Comparison of ENCODE assay signal across 29 mouse cellular contexts in genomic region chr17:48881946-48882345, GRCm38 (mm10). TPM values are rescaled to one million over a fixed set of nuclear protein-coding genes. Genes with fewer than 3 reads are reported as not detected.
DNase-seq lines count a peak whose midpoint lies in the region; ATAC-seq lines count a peak whose summit lies in the region.
"Had no signal": no experiment of that assay in that cellular context is flagged by ENCODE, and none has a peak within 500 bp of the region (broad histone marks: within the 10 kb centered on the region; RNA-seq: fewer than 3 reads in every experiment).

No protein-coding gene starts in this region.

- H3K27me3 ChIP-seq in megakaryocyte, embryonic 14.5 days (replicated peaks) = no peaks in the 10 kb centered on the region
- H3K27me3 ChIP-seq: embryonic facial prominence, embryonic 13.5 days; forebrain, embryonic 12.5 days; forebrain, embryonic 15.5 days; heart, embryonic 15.5 days; hindbrain, embryonic 13.5 days had no signal

- no peak for ATAC-seq in megakaryocyte, adult 5-6 weeks (ENCODE audit: poor library complexity, severe bottlenecking)
- ATAC-seq: activated CD4-positive, CD25-positive, alpha-beta regulatory T cell, adult 4 months; forebrain, embryonic 15.5 days; hindbrain, embryonic 16.5 days had no signal

- H3K4me1 ChIP-seq in megakaryocyte, embryonic 14.5 days = no peaks in the 10 kb centered on the region
- H3K4me1 ChIP-seq: embryonic facial prominence, embryonic 13.5 days; forebrain, embryonic 12.5 days; forebrain, embryonic 15.5 days; heart, embryonic 12.5 days; heart, embryonic 15.5 days; hindbrain, embryonic 13.5 days had no signal

- DNase-seq in adrenal gland, postnatal 14 days = peak; percentile 3
- DNase-seq in adrenal gland, postnatal 4 days (ENCODE audit: low spot score in 2 of 2) = no peak
- peak; percentile 33 to 35 for DNase-seq in layer of hippocampus, postnatal 10 days (ENCODE audit: low spot score in 2 of 2)
- no peak for DNase-seq in layer of hippocampus, postnatal 25 days (ENCODE audit: extremely low spot score in 1 of 2, low spot score in 1 of 2)
- peak; percentile 11 for DNase-seq in right cerebral cortex, postnatal 4 days
- DNase-seq in right cerebral cortex, postnatal 14 days = no peak
- DNase-seq: adrenal gland, adult 8-10 months; adrenal gland, postnatal 36 days; cerebellum, adult 11 months; cerebellum, adult 2 months; cerebellum, postnatal 25 days; embryo, embryonic 11 days; gastrocnemius, postnatal 25 days; heart, adult 18-20 months; heart, postnatal 10 days; heart, postnatal 36 days had no signal

- peak overlapping the region; percentile 17 for H3K4me3 ChIP-seq in megakaryocyte, embryonic 14.5 days (replicated peaks)
- H3K4me3 ChIP-seq: embryonic facial prominence, embryonic 10.5 days; embryonic facial prominence, embryonic 13.5 days; erythroblast, embryonic 14.5 days; forebrain, embryonic 12.5 days; forebrain, embryonic 15.5 days; heart, embryonic 12.5 days; heart, embryonic 15.5 days; hindbrain, embryonic 10.5 days; hindbrain, embryonic 13.5 days had no signal

- H3K9me3 ChIP-seq in megakaryocyte, embryonic 14.5 days = peaks cover 70% of the 10 kb centered on the region
- H3K9me3 ChIP-seq: embryonic facial prominence, embryonic 10.5 days; embryonic facial prominence, embryonic 13.5 days; forebrain, embryonic 12.5 days; forebrain, embryonic 15.5 days; heart, embryonic 12.5 days; heart, embryonic 15.5 days; hindbrain, embryonic 13.5 days had no signal

- H3K36me3 ChIP-seq in megakaryocyte, embryonic 14.5 days (replicated peaks; ENCODE audit: low read length) = no peaks in the 10 kb centered on the region
- H3K36me3 ChIP-seq: embryonic facial prominence, embryonic 10.5 days; embryonic facial prominence, embryonic 13.5 days; forebrain, embryonic 12.5 days; forebrain, embryonic 15.5 days; heart, embryonic 12.5 days; heart, embryonic 15.5 days; hindbrain, embryonic 10.5 days; hindbrain, embryonic 13.5 days had no signal

RNA-seq across cellular contexts. Expression of gene Lrfn2, which starts 50.2 kb away (rescaled TPM):
- 0.48 and 0.49 TPM in 2 replicates for total RNA-seq in adrenal gland, postnatal 14 days (2021)
- 1 to 10 TPM in 1 of 2 experiments, under 1 TPM in 1; 0.93 to 1.3 TPM for total RNA-seq in adrenal gland, postnatal 4 days (2021)
- total RNA-seq in layer of hippocampus, postnatal 10 days (2021) = 10 to 100 TPM; 38.9 to 40.7 TPM
- total RNA-seq in layer of hippocampus, postnatal 25 days (2021) = 10 to 100 TPM; 39.4 to 39.6 TPM
- not detected in 2 replicates for polyA plus RNA-seq in megakaryocyte, embryonic 14.5 days (2012; ENCODE audit: insufficient read depth, low replicate concordance)
- not detected in 2 replicates for total RNA-seq in megakaryocyte, adult 5-6 weeks (2015)
- not detected in 2 replicates for total RNA-seq in megakaryocyte, adult 5-6 weeks (2017)
- polyA plus RNA-seq: activated CD4-positive, CD25-positive, alpha-beta regulatory T cell, adult 4 months; erythroblast, embryonic 14.5 days; heart, embryonic 12.5 days had no signal

Comparison
In these comparisons a context has a peak if more than half of its experiments do, and no peak if none do; other contexts are left out.
1. DNase-seq: peak in adrenal gland, postnatal 14 days (single experiment), layer of hippocampus, postnatal 10 days (2 of 2) and right cerebral cortex, postnatal 4 days (single experiment); none in adrenal gland, postnatal 4 days (0 of 2), layer of hippocampus, postnatal 25 days (0 of 2) and right cerebral cortex, postnatal 14 days (single experiment).
2. RNA of gene Lrfn2, which starts 50.2 kb away (total RNA-seq): 38.9 to 40.7 TPM in layer of hippocampus, postnatal 10 days and 39.4 to 39.6 TPM in layer of hippocampus, postnatal 25 days; 0.93 to 1.3 TPM in adrenal gland, postnatal 4 days, 0.48 to 0.49 TPM in adrenal gland, postnatal 14 days and not detected in megakaryocyte, adult 5-6 weeks; every median in the first group is over 10 times any median in the second.